Comparison of ENCODE assay signal across 7 mouse cellular contexts in genomic region chr16:77329711-77330530, GRCm38 (mm10).
A peak's percentile ranks its signal among the peaks of the same experiment; 100 is the strongest.
DNase-seq lines count a peak whose midpoint lies in the region; ATAC-seq and TF ChIP-seq lines count a peak whose summit lies in the region.

No protein-coding gene starts in this region.

- TF ChIP-seq POLR2A in testis, adult 2 months (IDR thresholded peaks at IDR 0.05; ENCODE audit: control insufficient read depth, low read depth, low read length) = no peak

- H3K27ac ChIP-seq in embryonic facial prominence, embryonic 15.5 days (replicated peaks) = peak overlapping the region; percentile 97
- H3K27ac ChIP-seq in limb, embryonic 10.5 days = peak overlapping the region; percentile 94
- peak overlapping the region; percentile 87 for H3K27ac ChIP-seq in testis, adult 2 months (ENCODE audit: control insufficient read depth, insufficient read depth, low read depth, low read length)

- ATAC-seq in embryonic facial prominence, embryonic 15.5 days (ENCODE audit: insufficient number of reproducible peaks, low FRiP score, low TSS enrichment, low read depth) = no peak
- peak; percentile 24; the same call in 1 of the 2 replicates for ATAC-seq in megakaryocyte progenitor cell, adult 5-6 weeks (replicated peaks; ENCODE audit: poor library complexity)

- peak overlapping the region; percentile 54 for H3K4me2 ChIP-seq in embryonic facial prominence, embryonic 15.5 days (replicated peaks)

- H3K9ac ChIP-seq in embryonic facial prominence, embryonic 15.5 days = peak overlapping the region; percentile 57

- H3K27me3 ChIP-seq in embryonic facial prominence, embryonic 15.5 days = no peaks in the 10 kb centered on the region
- H3K27me3 ChIP-seq in limb, embryonic 10.5 days (ENCODE audit: low read depth, poor library complexity, severe bottlenecking) = no peaks in the 10 kb centered on the region
- H3K27me3 ChIP-seq in testis, adult 2 months (ENCODE audit: control insufficient read depth, insufficient read depth, low read length) = no peaks in the 10 kb centered on the region

- 6% methylated on average over 10 of the region's 10 CpGs for WGBS in embryonic facial prominence, embryonic 15.5 days
- 33% methylated on average over 10 of the region's 10 CpGs for WGBS in limb, embryonic 10.5 days

- no peaks in the 10 kb centered on the region for H3K9me3 ChIP-seq in embryonic facial prominence, embryonic 15.5 days (replicated peaks)
- H3K9me3 ChIP-seq in limb, embryonic 10.5 days (replicated peaks) = no peaks in the 10 kb centered on the region

- peak; percentile 16 to 45 for DNase-seq in adrenal gland, postnatal 36 days
- peak; percentile 10 for DNase-seq in heart, postnatal 25 days (ENCODE audit: low spot score)
- peak; percentile 53 for DNase-seq in limb, embryonic 10.5 days (ENCODE audit: low spot score)
- no peak for DNase-seq in left cerebral cortex, postnatal 4 days

- H3K36me3 ChIP-seq in embryonic facial prominence, embryonic 15.5 days = peaks cover 7% of the 10 kb centered on the region; the same call in 1 of the 2 replicates
- H3K36me3 ChIP-seq in limb, embryonic 10.5 days = peaks cover 21% of the 10 kb centered on the region
- no peaks in the 10 kb centered on the region for H3K36me3 ChIP-seq in testis, adult 2 months (ENCODE audit: control insufficient read depth, insufficient read depth, low read length)

- H3K4me3 ChIP-seq in embryonic facial prominence, embryonic 15.5 days (replicated peaks) = peak overlapping the region; percentile 57
- peak overlapping the region; percentile 62 for H3K4me3 ChIP-seq in limb, embryonic 10.5 days
- peak overlapping the region; percentile 76; the same call in 1 of the 2 replicates for H3K4me3 ChIP-seq in testis, adult 2 months (ENCODE audit: control insufficient read depth, low read depth, low read length)

- TF ChIP-seq CTCF in testis, adult 2 months (IDR thresholded peaks at IDR 0.05; ENCODE audit: control insufficient read depth, insufficient read depth, insufficient replicate concordance, low read depth, low read length) = no peak

- intact Hi-C loops in heart, postnatal 25 days (cut with DNase I) = loop anchor here (2.0 to 10.0 kb wide), 3 partner anchors 112 to 265 kb away; no protein-coding TSS in a partner anchor
- intact Hi-C loops in left cerebral cortex, postnatal 4 days (cut with DNase I) = no loop called here

- 0 out of 2 replicates have a peak, but pooled peaks cover 2% of the 10 kb centered on the region for H3K4me1 ChIP-seq in embryonic facial prominence, embryonic 15.5 days
- peaks cover 29% of the 10 kb centered on the region for H3K4me1 ChIP-seq in limb, embryonic 10.5 days
- H3K4me1 ChIP-seq in testis, adult 2 months (ENCODE audit: control insufficient read depth, insufficient read depth, low read length) = no peaks in the 10 kb centered on the region
